Mouse (Mus musculus): ENCODE results near the gene Wars. TPM values are rescaled to one million over a fixed set of nuclear protein-coding genes. Genes with fewer than 3 reads are reported as not detected.
A peak's percentile ranks its signal among the peaks of the same experiment; 100 is the strongest.

Wars gene
- polyA plus RNA-seq, 1 experiment from 2014 or later = 94.2 TPM

DNA sequence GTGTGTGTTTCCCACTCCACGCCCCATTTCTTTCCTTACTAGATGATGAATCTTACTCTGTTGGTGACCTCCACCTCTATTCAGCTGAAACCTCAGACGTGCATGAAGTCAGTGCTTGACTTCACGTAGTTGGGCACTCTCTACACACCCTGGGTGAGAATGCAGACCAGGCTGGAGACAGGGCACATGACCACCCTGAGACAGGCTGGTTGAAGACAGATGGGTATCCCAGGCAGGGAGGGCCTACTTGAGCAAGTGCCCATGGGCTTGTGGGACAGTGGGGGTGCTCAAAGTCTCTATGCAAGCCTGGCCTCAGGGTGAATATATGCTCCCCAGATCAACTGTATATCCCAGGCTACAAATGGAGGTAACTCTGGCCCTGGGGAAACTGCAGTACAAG lies 59.6 kb downstream of the Wars start:
- no peak overlapping the region for H3K4me3 ChIP-seq (ENCODE audit: low read depth, low read length)
- WGBS = 66% methylated on average over 3 of the region's 3 CpGs

DNA sequence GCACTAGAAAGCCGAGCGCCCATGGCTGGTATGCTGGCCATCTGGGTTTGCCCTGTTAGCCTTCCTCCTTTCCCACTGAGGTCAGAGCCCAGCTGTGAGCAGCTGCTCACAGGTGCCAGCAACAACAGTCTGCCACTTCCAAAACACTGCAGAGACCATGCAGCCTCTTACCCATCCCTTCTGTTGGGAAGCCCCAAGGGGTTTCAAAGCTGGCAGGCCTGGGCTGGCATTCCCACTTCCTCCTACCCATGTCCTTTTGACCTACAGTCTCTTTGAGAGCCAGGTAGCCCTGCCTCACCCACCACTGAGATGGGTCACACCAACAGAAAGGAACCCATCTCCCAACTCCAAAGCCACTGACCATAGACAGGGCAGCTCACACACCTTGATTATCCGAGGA lies 60.6 kb downstream of the Wars start:
- H3K4me1 ChIP-seq (ENCODE audit: control insufficient read depth, insufficient read depth, low read length) = peaks cover 33% of the 10 kb centered on the region
- no peak for ATAC-seq (ENCODE audit: insufficient number of reproducible peaks, insufficient read depth, low FRiP score, low read depth)
- H3K27me3 ChIP-seq (ENCODE audit: control insufficient read depth, insufficient read depth, low read length) = no peaks in the 10 kb centered on the region
- H3K36me3 ChIP-seq (ENCODE audit: control insufficient read depth, insufficient read depth, low read length) = no peaks in the 10 kb centered on the region
- H3K9ac ChIP-seq (replicated peaks; ENCODE audit: low read depth, low read length) = no peak overlapping the region
- no peak overlapping the region for H3K4me2 ChIP-seq (replicated peaks; ENCODE audit: low read depth, low read length)
- no peaks in the 10 kb centered on the region for H3K9me3 ChIP-seq (ENCODE audit: control insufficient read depth, low read depth, low read length)
- H3K27ac ChIP-seq (ENCODE audit: low read length) = no peak overlapping the region
- WGBS = 88% methylated on average over 3 of the region's 3 CpGs
- no peak overlapping the region for H3K4me3 ChIP-seq (ENCODE audit: low read depth, low read length)

More for the DNA sequence above, 59.6 kb downstream of the Wars start:
- Histone ChIP-seq H3K9ac (replicated peaks; ENCODE audit: low read depth, low read length) (no peak overlapping the region), H3K9me3 (ENCODE audit: control insufficient read depth, low read depth, low read length) (no peaks in the 10 kb centered on the region), H3K36me3 (ENCODE audit: control insufficient read depth, insufficient read depth, low read length) (no peaks in the 10 kb centered on the region), H3K27me3 (ENCODE audit: control insufficient read depth, insufficient read depth, low read length) (no peaks in the 10 kb centered on the region), H3K27ac (ENCODE audit: low read length) (no peak overlapping the region), H3K4me2 (replicated peaks; ENCODE audit: low read depth, low read length) (peak overlapping the region; percentile 96; the same call in 1 of the 2 replicates), H3K4me1 (ENCODE audit: control insufficient read depth, insufficient read depth, low read length) (peaks cover 33% of the 10 kb centered on the region)
- no peak for ATAC-seq (ENCODE audit: insufficient number of reproducible peaks, insufficient read depth, low FRiP score, low read depth)

DNA sequence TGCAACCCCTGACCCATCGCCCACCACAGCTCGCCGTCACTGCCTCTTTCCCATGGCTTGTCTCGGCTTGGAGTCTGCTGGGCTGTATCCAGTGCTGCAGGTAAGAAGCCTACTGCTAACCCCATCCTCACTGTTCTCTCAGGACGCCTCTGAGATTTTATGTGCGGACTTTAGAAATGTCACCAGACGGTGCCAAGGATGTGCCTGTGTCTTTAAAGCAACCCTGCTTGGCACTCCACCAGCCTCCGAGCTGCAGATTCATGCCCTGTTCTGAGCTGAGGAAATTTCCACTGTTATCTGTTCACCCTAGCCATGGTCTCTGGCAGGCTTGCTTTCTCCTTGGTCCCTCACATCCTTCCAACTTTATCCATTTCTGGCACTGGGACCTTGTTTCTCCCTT lies 61.1 kb downstream of the Wars start:
- Histone ChIP-seq H3K36me3 (ENCODE audit: control insufficient read depth, insufficient read depth, low read length) (no peaks in the 10 kb centered on the region), H3K9me3 (ENCODE audit: control insufficient read depth, low read depth, low read length) (no peaks in the 10 kb centered on the region), H3K4me3 (ENCODE audit: low read depth, low read length) (no peak overlapping the region), H3K27ac (ENCODE audit: low read length) (no peak overlapping the region), H3K27me3 (ENCODE audit: control insufficient read depth, insufficient read depth, low read length) (no peaks in the 10 kb centered on the region), H3K9ac (replicated peaks; ENCODE audit: low read depth, low read length) (no peak overlapping the region), H3K4me1 (ENCODE audit: control insufficient read depth, insufficient read depth, low read length) (peaks cover 28% of the 10 kb centered on the region), H3K4me2 (replicated peaks; ENCODE audit: low read depth, low read length) (no peak overlapping the region)
- 94% methylated on average over 8 of the region's 8 CpGs for WGBS
- ATAC-seq (ENCODE audit: insufficient number of reproducible peaks, insufficient read depth, low FRiP score, low read depth) = no peak

- no peak overlapping the region for H3K9ac ChIP-seq (replicated peaks; ENCODE audit: low read depth, low read length)
Measured at GRCm38 (mm10) chr12:108831966-108832643, 61.9 kb downstream of the Wars start.

GRCm38 (mm10) chr12:108830358-108830757 lies 63.6 kb downstream of the Wars start:
- no peak overlapping the region for H3K4me2 ChIP-seq (replicated peaks; ENCODE audit: low read depth, low read length)
- WGBS = 87% methylated on average over 6 of the region's 6 CpGs
- no peak overlapping the region for H3K9ac ChIP-seq (replicated peaks; ENCODE audit: low read depth, low read length)
- no peak overlapping the region for H3K4me3 ChIP-seq (ENCODE audit: low read depth, low read length)
- peaks cover 3% of the 10 kb centered on the region; the same call in 1 of the 2 replicates for H3K36me3 ChIP-seq (ENCODE audit: control insufficient read depth, insufficient read depth, low read length)
- H3K27me3 ChIP-seq (ENCODE audit: control insufficient read depth, insufficient read depth, low read length) = no peaks in the 10 kb centered on the region
- H3K4me1 ChIP-seq (ENCODE audit: control insufficient read depth, insufficient read depth, low read length) = peaks cover 16% of the 10 kb centered on the region
- no peak overlapping the region for H3K27ac ChIP-seq (ENCODE audit: low read length)
- H3K9me3 ChIP-seq (ENCODE audit: control insufficient read depth, low read depth, low read length) = no peaks in the 10 kb centered on the region
- no peak for ATAC-seq (ENCODE audit: insufficient number of reproducible peaks, insufficient read depth, low FRiP score, low read depth)

More at GRCm38 (mm10) chr12:108831966-108832643, 61.9 kb downstream of the Wars start:
- no peak overlapping the region for H3K27ac ChIP-seq (ENCODE audit: low read length)
- H3K9me3 ChIP-seq (ENCODE audit: control insufficient read depth, low read depth, low read length) = no peaks in the 10 kb centered on the region
- WGBS = 65% methylated on average over 9 of the region's 9 CpGs
- H3K4me3 ChIP-seq (ENCODE audit: low read depth, low read length) = no peak overlapping the region
- H3K4me1 ChIP-seq (ENCODE audit: control insufficient read depth, insufficient read depth, low read length) = peaks cover 21% of the 10 kb centered on the region
- ATAC-seq (ENCODE audit: insufficient number of reproducible peaks, insufficient read depth, low FRiP score, low read depth) = no peak
- no peaks in the 10 kb centered on the region for H3K27me3 ChIP-seq (ENCODE audit: control insufficient read depth, insufficient read depth, low read length)
- no peak overlapping the region for H3K4me2 ChIP-seq (replicated peaks; ENCODE audit: low read depth, low read length)
- no peaks in the 10 kb centered on the region for H3K36me3 ChIP-seq (ENCODE audit: control insufficient read depth, insufficient read depth, low read length)

DNA sequence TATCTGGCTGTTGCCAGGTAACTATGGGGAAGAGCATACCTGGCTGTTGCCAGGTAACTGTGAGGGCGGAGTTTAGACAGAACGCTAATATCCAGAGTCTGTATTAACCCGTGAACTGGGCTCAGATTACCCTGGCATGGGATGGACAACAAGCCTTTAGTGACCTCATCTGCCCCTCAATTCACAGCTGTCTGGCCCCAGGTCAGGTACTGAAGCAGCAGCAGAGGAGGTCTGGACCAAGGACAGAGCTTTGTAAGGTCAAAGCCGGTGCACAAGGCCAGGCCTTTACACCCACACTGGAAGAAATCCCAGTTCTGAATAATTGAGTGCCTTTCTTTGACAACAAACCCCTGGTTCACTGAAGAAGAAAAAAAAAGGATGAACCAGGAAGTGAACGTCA lies 64.3 kb downstream of the Wars start:
- Histone ChIP-seq H3K27ac (ENCODE audit: low read length) (no peak overlapping the region), H3K9ac (replicated peaks; ENCODE audit: low read depth, low read length) (no peak overlapping the region), H3K9me3 (ENCODE audit: control insufficient read depth, low read depth, low read length) (no peaks in the 10 kb centered on the region), H3K36me3 (ENCODE audit: control insufficient read depth, insufficient read depth, low read length) (peaks cover 3% of the 10 kb centered on the region; the same call in 1 of the 2 replicates), H3K27me3 (ENCODE audit: control insufficient read depth, insufficient read depth, low read length) (no peaks in the 10 kb centered on the region), H3K4me1 (ENCODE audit: control insufficient read depth, insufficient read depth, low read length) (peaks cover 9% of the 10 kb centered on the region), H3K4me3 (ENCODE audit: low read depth, low read length) (no peak overlapping the region), H3K4me2 (replicated peaks; ENCODE audit: low read depth, low read length) (no peak overlapping the region)
- 63% methylated on average over 5 of the region's 5 CpGs for WGBS
- ATAC-seq (ENCODE audit: insufficient number of reproducible peaks, insufficient read depth, low FRiP score, low read depth) = no peak

DNA sequence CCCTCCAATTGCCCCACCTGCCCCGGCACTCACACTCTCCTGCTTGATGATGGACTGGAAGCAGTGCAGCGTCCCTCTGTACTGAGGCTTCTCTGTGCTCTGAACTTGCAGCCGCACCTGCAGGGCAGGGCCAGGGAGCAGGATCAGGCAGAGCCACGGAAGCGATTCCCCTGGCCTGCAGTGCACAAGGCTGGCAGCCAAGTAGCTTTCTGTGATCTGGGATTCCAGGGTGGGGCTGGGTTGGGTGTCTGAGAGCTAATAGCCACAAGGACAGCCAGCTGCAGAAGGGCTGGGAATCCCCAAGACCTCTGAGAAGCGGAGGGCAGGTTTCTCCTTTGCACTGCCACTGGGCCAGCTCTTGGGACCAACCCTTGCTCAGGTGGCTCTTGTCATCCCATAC lies 66.3 kb downstream of the Wars start:
- peaks cover 6% of the 10 kb centered on the region; the same call in 1 of the 2 replicates for H3K4me1 ChIP-seq (ENCODE audit: control insufficient read depth, insufficient read depth, low read length)
- WGBS = 97% methylated on average over 6 of the region's 6 CpGs

DNA sequence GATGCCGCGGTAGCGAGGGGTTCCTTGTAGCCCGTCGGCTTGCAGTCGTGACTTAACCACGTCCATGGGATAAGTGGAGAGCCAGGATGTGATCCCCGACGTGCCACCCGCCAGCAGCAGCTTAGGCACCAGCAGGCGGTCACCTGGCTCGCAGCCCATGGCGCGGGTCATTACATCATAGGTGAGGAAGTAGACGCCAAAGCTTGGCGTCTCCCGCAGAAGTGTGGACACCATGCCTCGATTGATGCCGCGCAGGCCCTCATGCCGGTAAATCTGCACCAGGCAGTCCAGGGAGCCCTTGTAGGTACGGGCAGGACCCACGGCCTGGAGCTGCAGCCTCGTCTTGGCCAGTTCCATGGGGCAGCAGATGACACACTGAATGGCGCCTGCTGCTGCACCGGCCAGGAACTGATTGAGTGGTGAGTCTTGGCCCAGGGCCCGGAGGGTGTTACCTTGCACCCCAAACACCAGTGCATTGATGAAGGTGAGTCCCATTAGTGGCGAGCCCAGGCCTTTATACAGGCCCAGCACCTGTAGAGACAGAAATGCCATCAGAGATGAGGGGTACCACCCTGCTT lies 66.9 kb downstream of the Wars start:
- Histone ChIP-seq H3K9ac (replicated peaks; ENCODE audit: low read depth, low read length) (no peak overlapping the region), H3K9me3 (ENCODE audit: control insufficient read depth, low read depth, low read length) (no peaks in the 10 kb centered on the region), H3K27ac (ENCODE audit: low read length) (no peak overlapping the region), H3K4me3 (ENCODE audit: low read depth, low read length) (no peak overlapping the region), H3K27me3 (ENCODE audit: control insufficient read depth, insufficient read depth, low read length) (no peaks in the 10 kb centered on the region), H3K4me1 (ENCODE audit: control insufficient read depth, insufficient read depth, low read length) (peaks cover 3% of the 10 kb centered on the region; the same call in 1 of the 2 replicates), H3K4me2 (replicated peaks; ENCODE audit: low read depth, low read length) (no peak overlapping the region), H3K36me3 (ENCODE audit: control insufficient read depth, insufficient read depth, low read length) (peaks cover 3% of the 10 kb centered on the region; the same call in 1 of the 2 replicates)
- no peak for ATAC-seq (ENCODE audit: insufficient number of reproducible peaks, insufficient read depth, low FRiP score, low read depth)
- 94% methylated on average over 28 of the region's 28 CpGs for WGBS

More for the DNA sequence above, 66.3 kb downstream of the Wars start:
- no peaks in the 10 kb centered on the region for H3K27me3 ChIP-seq (ENCODE audit: control insufficient read depth, insufficient read depth, low read length)
- H3K4me3 ChIP-seq (ENCODE audit: low read depth, low read length) = no peak overlapping the region
- H3K9ac ChIP-seq (replicated peaks; ENCODE audit: low read depth, low read length) = no peak overlapping the region
- H3K9me3 ChIP-seq (ENCODE audit: control insufficient read depth, low read depth, low read length) = no peaks in the 10 kb centered on the region
- no peak overlapping the region for H3K4me2 ChIP-seq (replicated peaks; ENCODE audit: low read depth, low read length)
- peaks cover 3% of the 10 kb centered on the region; the same call in 1 of the 2 replicates for H3K36me3 ChIP-seq (ENCODE audit: control insufficient read depth, insufficient read depth, low read length)
- no peak for ATAC-seq (ENCODE audit: insufficient number of reproducible peaks, insufficient read depth, low FRiP score, low read depth)
- no peak overlapping the region for H3K27ac ChIP-seq (ENCODE audit: low read length)

All from stomach, embryonic 14.5 days (tissue).